Mouse (Mus musculus): ENCODE measurements at regions not wholly inside any gene's neighbourhood (a gene's known extent, or its start where the extent isn't known, plus 50 kb on each side); places are given as distances from the start of the nearest gene placed in this dataset.

- no peaks in the 10 kb centered on the region for H3K27me3 ChIP-seq (ENCODE audit: control insufficient read depth, insufficient read depth, low read length)
- no peak overlapping the region for H3K27ac ChIP-seq (ENCODE audit: low read depth, low read length)
- H3K36me3 ChIP-seq (ENCODE audit: control insufficient read depth, insufficient read depth, low read length): no peaks in the 10 kb centered on the region
- no peak overlapping the region for H3K4me3 ChIP-seq (ENCODE audit: low read depth, low read length)
- H3K4me2 ChIP-seq (ENCODE audit: low read depth): no peak overlapping the region
- 76% methylated on average over 4 of the region's 4 CpGs for WGBS
- H3K4me1 ChIP-seq (ENCODE audit: control insufficient read depth, insufficient read depth, low read length): no peaks in the 10 kb centered on the region
- H3K9ac ChIP-seq (ENCODE audit: low read length): no peak overlapping the region
- no peaks in the 10 kb centered on the region for H3K9me3 ChIP-seq (ENCODE audit: control insufficient read depth, low read length)
- no peak for ATAC-seq (ENCODE audit: insufficient read depth, low FRiP score, low TSS enrichment)
- no peak for DNase-seq (ENCODE audit: low spot score)
Observed at GRCm38 (mm10) chr11:48250678-48251317, 262.0 kb upstream of the Sgcd start.

GRCm38 (mm10) chr11:48249315-48249714 is 260.5 kb upstream of the Sgcd start:
- Histone ChIP-seq H3K4me1 (ENCODE audit: control insufficient read depth, insufficient read depth, low read length) (no peaks in the 10 kb centered on the region), H3K27me3 (ENCODE audit: control insufficient read depth, insufficient read depth, low read length) (no peaks in the 10 kb centered on the region), H3K9ac (ENCODE audit: low read length) (no peak overlapping the region), H3K9me3 (ENCODE audit: control insufficient read depth, low read length) (no peaks in the 10 kb centered on the region), H3K36me3 (ENCODE audit: control insufficient read depth, insufficient read depth, low read length) (no peaks in the 10 kb centered on the region), H3K27ac (ENCODE audit: low read depth, low read length) (no peak overlapping the region), H3K4me2 (ENCODE audit: low read depth) (no peak overlapping the region), H3K4me3 (ENCODE audit: low read depth, low read length) (no peak overlapping the region)
- ATAC-seq (ENCODE audit: insufficient read depth, low FRiP score, low TSS enrichment) (no peak), DNase-seq (ENCODE audit: low spot score) (no peak)
- WGBS: 69% methylated on average over 1 of the region's 1 CpGs

GRCm38 (mm10) chr11:48221156-48221555 is 232.4 kb upstream of the Sgcd start:
- DNase-seq (ENCODE audit: low spot score) (no peak), ATAC-seq (ENCODE audit: insufficient read depth, low FRiP score, low TSS enrichment) (no peak)
- WGBS: 84% methylated on average over 4 of the region's 4 CpGs
- Histone ChIP-seq H3K9me3 (ENCODE audit: control insufficient read depth, low read length) (no peaks in the 10 kb centered on the region), H3K4me2 (ENCODE audit: low read depth) (no peak overlapping the region), H3K9ac (ENCODE audit: low read length) (no peak overlapping the region), H3K4me1 (ENCODE audit: control insufficient read depth, insufficient read depth, low read length) (no peaks in the 10 kb centered on the region), H3K36me3 (ENCODE audit: control insufficient read depth, insufficient read depth, low read length) (no peaks in the 10 kb centered on the region), H3K27me3 (ENCODE audit: control insufficient read depth, insufficient read depth, low read length) (no peaks in the 10 kb centered on the region), H3K4me3 (ENCODE audit: low read depth, low read length) (no peak overlapping the region), H3K27ac (ENCODE audit: low read depth, low read length) (no peak overlapping the region)

GRCm38 (mm10) chr11:48219157-48219556 is 230.4 kb upstream of the Sgcd start:
- no peak overlapping the region for H3K9ac ChIP-seq (ENCODE audit: low read length)
- H3K9me3 ChIP-seq (ENCODE audit: control insufficient read depth, low read length): no peaks in the 10 kb centered on the region
- H3K4me3 ChIP-seq (ENCODE audit: low read depth, low read length): no peak overlapping the region
- no peaks in the 10 kb centered on the region for H3K36me3 ChIP-seq (ENCODE audit: control insufficient read depth, insufficient read depth, low read length)
- no peak for DNase-seq (ENCODE audit: low spot score)
- WGBS: 58% methylated on average over 1 of the region's 1 CpGs
- no peak overlapping the region for H3K4me2 ChIP-seq (ENCODE audit: low read depth)
- no peaks in the 10 kb centered on the region for H3K27me3 ChIP-seq (ENCODE audit: control insufficient read depth, insufficient read depth, low read length)
- no peak overlapping the region for H3K27ac ChIP-seq (ENCODE audit: low read depth, low read length)
- no peaks in the 10 kb centered on the region for H3K4me1 ChIP-seq (ENCODE audit: control insufficient read depth, insufficient read depth, low read length)
- ATAC-seq (ENCODE audit: insufficient read depth, low FRiP score, low TSS enrichment): no peak

GRCm38 (mm10) chr11:48216762-48217161 is 228.0 kb upstream of the Sgcd start:
- Histone ChIP-seq H3K4me1 (ENCODE audit: control insufficient read depth, insufficient read depth, low read length) (no peaks in the 10 kb centered on the region), H3K27ac (ENCODE audit: low read depth, low read length) (no peak overlapping the region), H3K9ac (ENCODE audit: low read length) (no peak overlapping the region), H3K36me3 (ENCODE audit: control insufficient read depth, insufficient read depth, low read length) (no peaks in the 10 kb centered on the region), H3K27me3 (ENCODE audit: control insufficient read depth, insufficient read depth, low read length) (no peaks in the 10 kb centered on the region), H3K4me2 (ENCODE audit: low read depth) (no peak overlapping the region), H3K9me3 (ENCODE audit: control insufficient read depth, low read length) (no peaks in the 10 kb centered on the region), H3K4me3 (ENCODE audit: low read depth, low read length) (no peak overlapping the region)
- WGBS: 81% methylated on average over 2 of the region's 2 CpGs
- ATAC-seq (ENCODE audit: insufficient read depth, low FRiP score, low TSS enrichment) (no peak), DNase-seq (ENCODE audit: low spot score) (no peak)

- no peaks in the 10 kb centered on the region for H3K27me3 ChIP-seq (ENCODE audit: control insufficient read depth, insufficient read depth, low read length)
- no peak overlapping the region for H3K9ac ChIP-seq (ENCODE audit: low read length)
- no peak for DNase-seq (ENCODE audit: low spot score)
- H3K4me1 ChIP-seq (ENCODE audit: control insufficient read depth, insufficient read depth, low read length): no peaks in the 10 kb centered on the region
- H3K9me3 ChIP-seq (ENCODE audit: control insufficient read depth, low read length): no peaks in the 10 kb centered on the region
- 78% methylated on average over 4 of the region's 4 CpGs for WGBS
- no peak overlapping the region for H3K4me2 ChIP-seq (ENCODE audit: low read depth)
- no peak overlapping the region for H3K4me3 ChIP-seq (ENCODE audit: low read depth, low read length)
- H3K27ac ChIP-seq (ENCODE audit: low read depth, low read length): no peak overlapping the region
- no peak for ATAC-seq (ENCODE audit: insufficient read depth, low FRiP score, low TSS enrichment)
- no peaks in the 10 kb centered on the region for H3K36me3 ChIP-seq (ENCODE audit: control insufficient read depth, insufficient read depth, low read length)
Observed at GRCm38 (mm10) chr11:48186604-48187003, 197.8 kb upstream of the Sgcd start.

- ATAC-seq (ENCODE audit: insufficient read depth, low FRiP score, low TSS enrichment): no peak
- Histone ChIP-seq H3K27ac (ENCODE audit: low read depth, low read length) (no peak overlapping the region), H3K4me3 (ENCODE audit: low read depth, low read length) (no peak overlapping the region), H3K4me2 (ENCODE audit: low read depth) (no peak overlapping the region), H3K27me3 (ENCODE audit: control insufficient read depth, insufficient read depth, low read length) (no peaks in the 10 kb centered on the region), H3K4me1 (ENCODE audit: control insufficient read depth, insufficient read depth, low read length) (no peaks in the 10 kb centered on the region), H3K36me3 (ENCODE audit: control insufficient read depth, insufficient read depth, low read length) (no peaks in the 10 kb centered on the region), H3K9ac (ENCODE audit: low read length) (no peak overlapping the region), H3K9me3 (ENCODE audit: control insufficient read depth, low read length) (no peaks in the 10 kb centered on the region)
- no peak for DNase-seq (ENCODE audit: low spot score)
Observed at GRCm38 (mm10) chr11:48178943-48179342, 190.2 kb upstream of the Sgcd start.

- Histone ChIP-seq H3K4me2 (ENCODE audit: low read depth) (no peak overlapping the region), H3K27ac (ENCODE audit: low read depth, low read length) (no peak overlapping the region), H3K36me3 (ENCODE audit: control insufficient read depth, insufficient read depth, low read length) (no peaks in the 10 kb centered on the region), H3K4me3 (ENCODE audit: low read depth, low read length) (no peak overlapping the region), H3K9ac (ENCODE audit: low read length) (no peak overlapping the region), H3K27me3 (ENCODE audit: control insufficient read depth, insufficient read depth, low read length) (no peaks in the 10 kb centered on the region), H3K9me3 (ENCODE audit: control insufficient read depth, low read length) (no peaks in the 10 kb centered on the region), H3K4me1 (ENCODE audit: control insufficient read depth, insufficient read depth, low read length) (no peaks in the 10 kb centered on the region)
- DNase-seq (ENCODE audit: low spot score): no peak
- ATAC-seq (ENCODE audit: insufficient read depth, low FRiP score, low TSS enrichment): no peak
- 38% methylated on average over 3 of the region's 3 CpGs for WGBS
Observed at GRCm38 (mm10) chr11:48178174-48178573, 189.4 kb upstream of the Sgcd start.

GRCm38 (mm10) chr11:48176451-48176850 is 187.7 kb upstream of the Sgcd start:
- no peaks in the 10 kb centered on the region for H3K4me1 ChIP-seq (ENCODE audit: control insufficient read depth, insufficient read depth, low read length)
- 77% methylated on average over 4 of the region's 4 CpGs for WGBS
- H3K27ac ChIP-seq (ENCODE audit: low read depth, low read length): no peak overlapping the region
- no peak overlapping the region for H3K9ac ChIP-seq (ENCODE audit: low read length)
- H3K36me3 ChIP-seq (ENCODE audit: control insufficient read depth, insufficient read depth, low read length): no peaks in the 10 kb centered on the region
- H3K4me3 ChIP-seq (ENCODE audit: low read depth, low read length): no peak overlapping the region
- no peaks in the 10 kb centered on the region for H3K27me3 ChIP-seq (ENCODE audit: control insufficient read depth, insufficient read depth, low read length)
- H3K9me3 ChIP-seq (ENCODE audit: control insufficient read depth, low read length): no peaks in the 10 kb centered on the region
- no peak for ATAC-seq (ENCODE audit: insufficient read depth, low FRiP score, low TSS enrichment)
- no peak for DNase-seq (ENCODE audit: low spot score)
- H3K4me2 ChIP-seq (ENCODE audit: low read depth): no peak overlapping the region
